8 mouse cellular contexts compared by ENCODE assay signal in the genomic region with DNA sequence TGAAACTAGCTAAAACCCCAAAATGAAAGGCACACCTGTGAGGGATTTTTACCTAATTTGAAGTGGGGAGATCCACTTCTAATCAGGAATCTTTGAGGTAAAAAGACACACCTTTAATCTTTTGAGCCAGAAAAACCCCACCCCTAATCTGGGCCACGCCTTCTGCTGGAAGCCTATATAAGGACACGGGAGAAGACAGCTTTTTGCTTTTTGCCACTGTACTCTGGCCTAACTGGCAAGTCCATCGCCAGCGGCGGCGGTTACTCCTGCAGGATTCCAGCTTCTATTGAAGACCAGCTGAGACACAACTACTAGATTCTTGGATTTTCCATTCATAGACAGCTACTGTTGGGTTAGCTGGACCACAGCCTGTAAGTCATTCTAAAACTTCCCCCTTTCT. TPM values are rescaled to one million over a fixed set of nuclear protein-coding genes. Genes with fewer than 3 reads are reported as not detected.
A peak's percentile ranks its signal among the peaks of the same experiment; 100 is the strongest.
DNase-seq lines count a peak whose midpoint lies in the region; ATAC-seq and TF ChIP-seq lines count a peak whose summit lies in the region.

A gene (plus strand): TSS at position 213 of the 400 bp plus-strand sequence.

- peak within 1 kb of the TSS; percentile 95 for H3K4me2 ChIP-seq in hindbrain, postnatal 0 days (ENCODE audit: low read depth, low read length)
- peak within 1 kb of the TSS; percentile 82 for H3K4me2 ChIP-seq in limb, embryonic 12.5 days

- peak within 1 kb of the TSS; percentile 96 for H3K4me3 ChIP-seq in megakaryocyte, embryonic 14.5 days (replicated peaks)
- peak within 1 kb of the TSS; percentile 87 for H3K4me3 ChIP-seq in forebrain, embryonic 10.5 days
- peak within 1 kb of the TSS; percentile 98 for H3K4me3 ChIP-seq in hindbrain, postnatal 0 days (ENCODE audit: low read length)
- peak within 1 kb of the TSS; percentile 81 for H3K4me3 ChIP-seq in limb, embryonic 12.5 days (replicated peaks)

- peak within 1 kb of the TSS; percentile 99 for H3K27ac ChIP-seq in forebrain, embryonic 10.5 days
- peak within 1 kb of the TSS; percentile 99 for H3K27ac ChIP-seq in hindbrain, postnatal 0 days
- H3K27ac ChIP-seq in limb, embryonic 12.5 days = peak within 1 kb of the TSS; percentile 100

- no peak for TF ChIP-seq CTCF in hindbrain, postnatal 0 days (IDR thresholded peaks at IDR 0.05; ENCODE audit: low read depth)

- no peak for ATAC-seq in megakaryocyte, adult 5-6 weeks (ENCODE audit: poor library complexity, severe bottlenecking)
- ATAC-seq in hindbrain, postnatal 0 days = no peak
- no peak for ATAC-seq in limb, embryonic 12.5 days (ENCODE audit: insufficient number of reproducible peaks, insufficient read depth, low FRiP score, low TSS enrichment, low read depth)
- no peak for ATAC-seq in megakaryocyte-erythroid progenitor cell, adult 5-6 weeks (replicated peaks; ENCODE audit: low FRiP score, low TSS enrichment, poor library complexity, severe bottlenecking)

- no peaks in the 10 kb centered on the region for H3K9me3 ChIP-seq in megakaryocyte, embryonic 14.5 days
- H3K9me3 ChIP-seq in forebrain, embryonic 10.5 days = no peaks in the 10 kb centered on the region
- no peaks in the 10 kb centered on the region for H3K9me3 ChIP-seq in hindbrain, postnatal 0 days (ENCODE audit: low read length)
- H3K9me3 ChIP-seq in limb, embryonic 12.5 days = no peaks in the 10 kb centered on the region

- peaks cover 29% of the 10 kb centered on the region for H3K27me3 ChIP-seq in megakaryocyte, embryonic 14.5 days (replicated peaks)
- no peaks in the 10 kb centered on the region for H3K27me3 ChIP-seq in forebrain, embryonic 10.5 days (ENCODE audit: poor library complexity, severe bottlenecking)
- no peaks in the 10 kb centered on the region for H3K27me3 ChIP-seq in hindbrain, postnatal 0 days (ENCODE audit: insufficient read depth, low read length)
- no peaks in the 10 kb centered on the region for H3K27me3 ChIP-seq in limb, embryonic 12.5 days

- WGBS in forebrain, embryonic 10.5 days = 89% methylated on average over 6 of the region's 6 CpGs
- WGBS in hindbrain, postnatal 0 days = 91% methylated on average over 6 of the region's 6 CpGs
- 93% methylated on average over 6 of the region's 6 CpGs for WGBS in limb, embryonic 12.5 days

- H3K36me3 ChIP-seq in megakaryocyte, embryonic 14.5 days (replicated peaks; ENCODE audit: low read length) = no peaks in the 10 kb centered on the region
- peaks cover under 1% of the 10 kb centered on the region for H3K36me3 ChIP-seq in forebrain, embryonic 10.5 days (replicated peaks)
- H3K36me3 ChIP-seq in hindbrain, postnatal 0 days (ENCODE audit: insufficient read depth, low read length) = no peaks in the 10 kb centered on the region
- H3K36me3 ChIP-seq in limb, embryonic 12.5 days = no peaks in the 10 kb centered on the region

- peak within 1 kb of the TSS; percentile 100 for H3K9ac ChIP-seq in hindbrain, postnatal 0 days (replicated peaks; ENCODE audit: low read length)
- peak within 1 kb of the TSS; percentile 99 for H3K9ac ChIP-seq in limb, embryonic 12.5 days (replicated peaks)

- DNase-seq in forebrain, embryonic 10.5 days (ENCODE audit: extremely low spot score, low spot score) = no peak
- DNase-seq in hindbrain, postnatal 0 days (ENCODE audit: low spot score) = no peak
- DNase-seq in right cerebral cortex, postnatal 4 days = no peak
- DNase-seq in right cerebral cortex, postnatal 25 days = no peak

- peaks cover 24% of the 10 kb centered on the region for H3K4me1 ChIP-seq in megakaryocyte, embryonic 14.5 days
- peaks cover 23% of the 10 kb centered on the region for H3K4me1 ChIP-seq in forebrain, embryonic 10.5 days
- peaks cover 12% of the 10 kb centered on the region; the same call in 1 of the 2 replicates for H3K4me1 ChIP-seq in hindbrain, postnatal 0 days (ENCODE audit: insufficient read depth, low read length)
- H3K4me1 ChIP-seq in limb, embryonic 12.5 days (replicated peaks) = peaks cover 28% of the 10 kb centered on the region

RNA-seq across cellular contexts. Expression of the gene that starts here (rescaled TPM):
- 5.3 and 12.4 TPM in 2 replicates for polyA plus RNA-seq in megakaryocyte, embryonic 14.5 days (2012; ENCODE audit: insufficient read depth, low replicate concordance)
- total RNA-seq in megakaryocyte, adult 5-6 weeks (2015) = 14.5 and 16.8 TPM in 2 replicates
- 2.3 and 4.6 TPM in 2 replicates for total RNA-seq in megakaryocyte, adult 5-6 weeks (2017)
- polyA plus RNA-seq in forebrain, embryonic 10.5 days (2016; fragmentation: Nextera tagmentation; extraction: Ambion mirVana) = 51.6 and 55.2 TPM in 2 replicates
- 20.5 and 24.1 TPM in 2 replicates for total RNA-seq in hindbrain, postnatal 0 days (2014; rRNA removed)
- polyA plus RNA-seq in hindbrain, postnatal 0 days (2015; fragmentation: Nextera tagmentation; extraction: Ambion mirVana) = 34.3 and 38.2 TPM in 2 replicates
- polyA plus RNA-seq in limb, embryonic 12.5 days (2016; fragmentation: Nextera tagmentation; extraction: Ambion mirVana) = 103 and 105 TPM in 2 replicates
- 13.3 and 15.1 TPM in 2 replicates for total RNA-seq in megakaryocyte-erythroid progenitor cell, adult 5-6 weeks (2014; fragmentation: Nextera tagmentation)
- 0.76 and 2.6 TPM in 2 replicates for total RNA-seq in megakaryocyte-erythroid progenitor cell, adult 5-6 weeks (2017)
